1 mouse cellular context compared by ENCODE assay signal in the genomic region with DNA sequence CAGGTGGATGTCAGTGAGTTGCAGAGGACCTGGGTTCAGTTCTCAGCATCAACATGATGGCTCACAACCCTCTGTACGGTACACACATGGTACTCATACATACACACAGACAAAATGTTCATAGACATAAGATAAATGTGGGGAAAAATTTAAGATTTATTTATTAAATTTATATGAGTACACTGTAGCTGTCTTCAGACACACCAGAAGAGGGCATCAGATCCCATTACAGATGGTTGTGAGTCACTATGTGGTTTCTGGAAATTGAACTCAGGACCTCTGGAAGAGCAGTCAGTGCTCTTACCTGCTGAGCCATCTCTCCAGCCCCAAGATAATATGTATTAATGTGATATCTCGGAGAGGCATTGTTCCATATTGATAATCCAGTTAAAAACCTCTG. TPM values are rescaled to one million over a fixed set of nuclear protein-coding genes. Genes with fewer than 3 reads are reported as not detected.
"Had no signal": no experiment of that assay in that cellular context is flagged by ENCODE, and none has a peak within 500 bp of the region (broad histone marks: within the 10 kb centered on the region; RNA-seq: fewer than 3 reads in every experiment).

No protein-coding gene starts in this region.

RNA-seq across cellular contexts. Expression of a gene that starts 21.1 kb away (rescaled TPM):
- total RNA-seq: neutrophil, adult 5-6 weeks had no signal
